Mouse (Mus musculus) liver, adult (tissue): ENCODE data around the gene Angptl8.

ENCODE experiments used
- GATA4 ChIP-seq: IDR thresholded peaks from 2 replicates; pipeline ENCODE4 v1.6.1; 2014; ENCODE audit warnings: mild to moderate bottlenecking, low read length; ENCODE audit not compliant: insufficient replicate concordance

The Angptl8 gene

GRCm38 (mm10) chr9:21858084-21858483 lies 22.8 kb downstream of the Angptl8 start:
- TF ChIP-seq GATA4, result peak; percentile 56

- TF ChIP-seq GATA4, result no peak
Measured at GRCm38 (mm10) chr9:21859606-21860005, 24.3 kb downstream of the Angptl8 start.

- no peak for TF ChIP-seq GATA4
Measured at GRCm38 (mm10) chr9:21862181-21862580, 26.9 kb downstream of the Angptl8 start.

- TF ChIP-seq GATA4, result no peak
Measured at GRCm38 (mm10) chr9:21865673-21866398, 30.5 kb downstream of the Angptl8 start.

- TF ChIP-seq GATA4, result no peak
Measured at GRCm38 (mm10) chr9:21866641-21867040, 31.3 kb downstream of the Angptl8 start.

GRCm38 (mm10) chr9:21867726-21868125 lies 32.4 kb downstream of the Angptl8 start:
- TF ChIP-seq GATA4, result no peak

- no peak for TF ChIP-seq GATA4
Measured at GRCm38 (mm10) chr9:21870879-21871524, 35.7 kb downstream of the Angptl8 start.

GRCm38 (mm10) chr9:21872204-21872603 lies 36.9 kb downstream of the Angptl8 start:
- no peak for TF ChIP-seq GATA4

GRCm38 (mm10) chr9:21876601-21877000 lies 41.3 kb downstream of the Angptl8 start:
- no peak for TF ChIP-seq GATA4
